In genomic region chr2:77487151-77487550, GRCm38 (mm10) we compare ENCODE assay signal across 26 mouse cellular contexts.
"Had no signal": no experiment of that assay in that cellular context is flagged by ENCODE, and none has a peak within 500 bp of the region (broad histone marks: within the 10 kb centered on the region; RNA-seq: fewer than 3 reads in every experiment).

No protein-coding gene starts in this region.

- H3K4me3 ChIP-seq: embryonic facial prominence, embryonic 10.5 days; embryonic facial prominence, embryonic 12.5 days; embryonic facial prominence, embryonic 13.5 days; embryonic facial prominence, embryonic 15.5 days; erythroblast, embryonic 14.5 days; forebrain, embryonic 10.5 days; forebrain, embryonic 12.5 days; forebrain, embryonic 13.5 days; forebrain, embryonic 15.5 days; gastrocnemius, adult 2 months; heart, adult 2 months had no signal

- H3K27ac ChIP-seq: embryonic facial prominence, embryonic 10.5 days; embryonic facial prominence, embryonic 12.5 days; embryonic facial prominence, embryonic 13.5 days; embryonic facial prominence, embryonic 15.5 days; forebrain, embryonic 10.5 days; forebrain, embryonic 12.5 days; forebrain, embryonic 13.5 days; forebrain, embryonic 15.5 days; gastrocnemius, adult 2 months; heart, adult 2 months had no signal

- H3K27me3 ChIP-seq: embryonic facial prominence, embryonic 12.5 days; embryonic facial prominence, embryonic 13.5 days; embryonic facial prominence, embryonic 15.5 days; forebrain, embryonic 12.5 days; forebrain, embryonic 13.5 days; forebrain, embryonic 15.5 days had no signal

- H3K9me3 ChIP-seq: embryonic facial prominence, embryonic 10.5 days; embryonic facial prominence, embryonic 12.5 days; embryonic facial prominence, embryonic 13.5 days; embryonic facial prominence, embryonic 15.5 days; forebrain, embryonic 10.5 days; forebrain, embryonic 12.5 days; forebrain, embryonic 13.5 days; forebrain, embryonic 15.5 days had no signal

- H3K4me1 ChIP-seq: embryonic facial prominence, embryonic 10.5 days; embryonic facial prominence, embryonic 12.5 days; embryonic facial prominence, embryonic 13.5 days; embryonic facial prominence, embryonic 15.5 days; forebrain, embryonic 10.5 days; forebrain, embryonic 12.5 days; forebrain, embryonic 13.5 days; forebrain, embryonic 15.5 days had no signal

- H3K4me2 ChIP-seq: embryonic facial prominence, embryonic 12.5 days; embryonic facial prominence, embryonic 13.5 days; embryonic facial prominence, embryonic 15.5 days; forebrain, embryonic 12.5 days; forebrain, embryonic 13.5 days; forebrain, embryonic 15.5 days had no signal

- ATAC-seq: forebrain, embryonic 13.5 days; forebrain, embryonic 14.5 days; forebrain, embryonic 15.5 days; forebrain, embryonic 16.5 days; forebrain, postnatal 0 days had no signal

- DNase-seq: cerebellum, adult 9-10 months; cerebellum, adult 9-11 months; cerebellum, postnatal 10 days; cerebellum, postnatal 14 days; cerebellum, postnatal 25 days; cerebellum, postnatal 36 days; embryo, embryonic 11 days; forebrain, postnatal 0 days; gastrocnemius, adult 2 months; gastrocnemius, postnatal 10 days; gastrocnemius, postnatal 14 days; gastrocnemius, postnatal 25 days; gastrocnemius, postnatal 36 days; heart, adult 18-20 months; heart, adult 2 months had no signal

- H3K36me3 ChIP-seq: embryonic facial prominence, embryonic 10.5 days; embryonic facial prominence, embryonic 12.5 days; embryonic facial prominence, embryonic 13.5 days; embryonic facial prominence, embryonic 15.5 days; forebrain, embryonic 10.5 days; forebrain, embryonic 12.5 days; forebrain, embryonic 15.5 days had no signal

- H3K9ac ChIP-seq: embryonic facial prominence, embryonic 12.5 days; embryonic facial prominence, embryonic 13.5 days; embryonic facial prominence, embryonic 15.5 days; forebrain, embryonic 12.5 days; forebrain, embryonic 13.5 days; forebrain, embryonic 15.5 days; forebrain, postnatal 0 days had no signal
